Mouse (Mus musculus) heart, postnatal 0 days (tissue): ENCODE results near the gene Csnk2a2.

Source experiments
- CTCF ChIP-seq: IDR thresholded peaks from 2 replicates; pipeline ENCODE4 v1.5.1; 2016; ENCODE audit warnings: antibody characterized with exemption, control low read depth, low read depth
- EP300 ChIP-seq: IDR thresholded peaks from 2 replicates; pipeline ENCODE4 v1.6.1; 2016; ENCODE audit warnings: antibody characterized with exemption, low read depth

DNA sequence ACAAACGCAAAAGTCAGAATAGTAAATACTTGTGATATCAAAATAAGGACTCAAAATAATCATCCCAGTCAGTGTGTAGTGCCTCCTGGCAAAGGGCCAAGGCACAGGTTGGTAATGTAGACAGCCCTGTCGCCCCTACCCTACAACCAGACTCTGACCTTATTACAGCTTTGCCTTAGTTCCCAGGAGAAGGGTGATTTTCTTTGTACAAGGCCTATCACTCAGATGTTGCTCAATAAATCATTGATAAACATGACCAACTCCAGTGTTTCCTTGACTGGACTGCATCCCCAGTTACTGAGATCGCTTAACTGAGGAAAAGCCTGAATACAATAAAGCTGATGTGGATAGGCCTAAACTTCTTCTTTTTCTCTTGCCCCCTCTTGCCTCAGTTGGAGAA lies 57.4 kb downstream of the Csnk2a2 start:
- no peak for TF ChIP-seq CTCF
- no peak for TF ChIP-seq EP300
